Mouse (Mus musculus) B cell, adult 2 months (primary cell): ENCODE measurements around the gene Fscn1.
A peak's percentile ranks its signal among the peaks of the same experiment; 100 is the strongest.

Experiments used
- DNase-seq, 2 experiments: peaks; one replicate each; pipeline ENCODE4 v3.0.0; 2022

Fscn1 gene

GRCm38 (mm10) chr5:142976516-142976915 is 16.4 kb downstream of the Fscn1 start:
- no peak for DNase-seq

- no peak for DNase-seq
Measured at GRCm38 (mm10) chr5:142982046-142982801, 22.1 kb downstream of the Fscn1 start.

DNA sequence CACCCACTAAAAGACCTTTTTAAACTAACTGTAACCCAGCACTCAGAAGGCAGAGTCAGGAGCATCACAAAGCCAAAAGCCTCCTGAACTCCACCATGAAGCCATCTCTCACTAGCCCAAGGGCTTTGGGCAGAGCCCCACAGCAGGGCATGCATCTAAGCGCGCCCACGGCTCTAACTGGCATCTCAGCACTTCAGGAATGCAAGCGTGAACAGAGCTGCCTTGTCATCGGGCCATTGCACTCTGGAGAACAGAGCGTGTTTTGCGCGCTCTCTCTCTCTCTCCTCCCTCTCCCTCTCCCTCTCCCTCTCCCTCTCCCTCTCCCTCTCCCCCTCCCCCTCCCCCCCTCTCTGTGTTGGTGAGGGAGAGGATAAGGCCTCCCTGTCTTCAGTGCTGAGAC is 23.0 kb downstream of the Fscn1 start:
- no peak for DNase-seq

DNA sequence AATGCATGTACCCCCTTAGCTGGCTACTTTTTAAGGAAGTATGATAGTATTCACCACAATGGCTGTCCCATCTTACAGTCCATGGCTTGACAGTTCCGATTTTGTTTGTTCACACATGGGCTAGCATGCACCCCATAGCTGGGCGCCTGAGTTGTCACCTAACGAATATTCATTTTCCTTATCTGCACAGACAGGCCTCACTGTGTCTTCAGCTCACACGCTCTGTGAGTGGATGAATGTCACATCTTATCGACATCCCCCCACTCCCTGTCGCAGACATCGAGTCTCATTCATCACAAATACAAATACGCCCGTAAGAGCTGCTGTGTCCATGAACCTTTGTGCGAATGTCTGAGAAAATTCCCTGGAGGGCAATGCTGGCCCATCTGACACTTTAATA is 24.1 kb downstream of the Fscn1 start:
- DNase-seq = no peak

DNA sequence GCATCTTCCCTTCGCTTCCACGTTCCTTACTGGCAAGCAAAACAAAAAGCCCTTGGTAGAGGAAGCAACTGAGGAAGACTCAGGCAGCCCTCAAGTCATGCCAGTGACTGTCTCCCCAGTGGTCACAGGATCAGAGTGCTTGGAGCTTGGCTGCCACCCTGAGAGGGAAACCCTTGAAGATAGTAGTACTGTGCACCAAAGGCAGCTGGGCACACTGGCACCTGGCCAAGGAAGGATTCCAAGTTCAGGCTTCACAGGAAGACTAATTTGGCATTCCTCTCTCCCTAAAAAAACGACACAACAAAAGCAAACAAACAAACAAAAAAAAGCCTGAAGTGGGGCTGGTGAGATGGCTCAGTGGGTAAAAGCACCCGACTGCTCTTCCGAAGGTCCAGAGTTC is 28.4 kb downstream of the Fscn1 start:
- DNase-seq = no peak

DNA sequence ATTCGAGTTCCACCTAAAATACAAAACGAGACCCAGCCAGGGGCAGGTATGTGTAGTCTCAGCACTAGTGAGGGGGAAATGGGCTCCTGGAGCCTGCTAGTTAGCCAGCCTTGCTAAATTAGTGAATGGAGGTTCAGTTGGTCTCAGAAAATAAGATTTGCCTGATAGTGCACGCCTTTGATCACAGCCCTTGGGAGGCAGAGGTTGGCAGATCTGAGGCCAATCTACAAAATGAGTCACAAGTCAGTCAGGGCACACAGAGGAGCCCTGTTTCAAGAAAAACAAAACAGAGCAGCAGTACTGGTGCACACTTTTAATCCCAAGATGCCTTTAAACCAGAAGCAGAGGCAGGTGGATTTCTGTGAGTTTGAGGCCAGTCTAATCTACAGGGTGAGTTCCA is 29.0 kb downstream of the Fscn1 start:
- DNase-seq = no peak

- no peak for DNase-seq
Measured at GRCm38 (mm10) chr5:142994746-142995145, 34.6 kb downstream of the Fscn1 start.

- no peak for DNase-seq
Measured at GRCm38 (mm10) chr5:142997526-142997925, 37.4 kb downstream of the Fscn1 start.

GRCm38 (mm10) chr5:142998171-142998570 is 38.0 kb downstream of the Fscn1 start:
- DNase-seq = no peak

DNA sequence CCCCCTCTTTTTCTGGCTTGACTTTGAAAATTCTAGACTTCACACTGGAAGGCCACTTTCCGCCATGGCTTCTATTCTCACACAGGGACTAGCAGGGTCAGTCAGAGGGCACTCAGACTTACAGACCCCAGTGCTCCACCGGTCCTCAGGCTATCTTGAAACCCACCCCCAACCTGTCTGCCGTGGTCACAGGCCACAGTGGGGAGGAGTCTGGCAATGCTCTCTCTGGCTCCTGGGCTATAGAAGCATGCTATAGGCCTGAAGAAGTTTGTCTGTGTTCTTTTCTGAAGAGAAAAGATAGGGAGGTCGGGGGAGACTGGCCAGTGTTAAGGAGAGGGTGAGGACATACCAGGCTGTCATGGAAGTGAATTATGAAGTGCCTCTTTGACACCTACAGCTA is 39.9 kb downstream of the Fscn1 start:
- no peak for DNase-seq

- DNase-seq = peak in 1 of 2 experiments; percentile 14
Measured at GRCm38 (mm10) chr5:143000654-143001500, 40.7 kb downstream of the Fscn1 start.

- DNase-seq = no peak
Measured at GRCm38 (mm10) chr5:143009383-143009782, 49.2 kb downstream of the Fscn1 start.

- DNase-seq = no peak
Measured at GRCm38 (mm10) chr5:143017401-143017800, 57.3 kb downstream of the Fscn1 start.
